Mouse (Mus musculus): Measurements from ENCODE around the gene Caskin1. TPM values are rescaled to one million over a fixed set of nuclear protein-coding genes. Genes with fewer than 3 reads are reported as not detected.

The Caskin1 gene
- polyA plus RNA-seq, 1 experiment from 2014 or later = 1.1 TPM

GRCm38 (mm10) chr17:24504085-24504484, 15.7 kb downstream of the Caskin1 start:
- WGBS = 91% methylated on average over 10 of the region's 10 CpGs
- TF ChIP-seq CTCF (IDR thresholded peaks at IDR 0.05; ENCODE audit: low read depth) = no peak
- Histone ChIP-seq H3K4me3 (replicated peaks; ENCODE audit: low read depth, low read length) (no peak overlapping the region), H3K36me3 (ENCODE audit: insufficient read depth, low read length) (peaks cover 12% of the 10 kb centered on the region; the same call in 1 of the 2 replicates), H3K9ac (ENCODE audit: low read depth, low read length) (no peak overlapping the region), H3K4me2 (ENCODE audit: low read length) (no peak overlapping the region), H3K4me1 (replicated peaks; ENCODE audit: insufficient read depth, low read length) (no peaks in the 10 kb centered on the region), H3K27me3 (ENCODE audit: insufficient read depth, low read length) (no peaks in the 10 kb centered on the region), H3K9me3 (replicated peaks; ENCODE audit: low read length) (no peaks in the 10 kb centered on the region), H3K27ac (no peak overlapping the region)
- DNase-seq (ENCODE audit: low spot score) (no peak), ATAC-seq (replicated peaks; ENCODE audit: low FRiP score, low read depth) (no peak)

GRCm38 (mm10) chr17:24505286-24505955, 17.0 kb downstream of the Caskin1 start:
- no peak overlapping the region for H3K4me2 ChIP-seq (ENCODE audit: low read length)
- no peaks in the 10 kb centered on the region for H3K27me3 ChIP-seq (ENCODE audit: insufficient read depth, low read length)
- no peaks in the 10 kb centered on the region for H3K9me3 ChIP-seq (replicated peaks; ENCODE audit: low read length)
- H3K9ac ChIP-seq (ENCODE audit: low read depth, low read length) = no peak overlapping the region
- no peak for DNase-seq (ENCODE audit: low spot score)
- no peak overlapping the region for H3K4me3 ChIP-seq (replicated peaks; ENCODE audit: low read depth, low read length)
- H3K36me3 ChIP-seq (ENCODE audit: insufficient read depth, low read length) = peaks cover 25% of the 10 kb centered on the region
- no peak for ATAC-seq (replicated peaks; ENCODE audit: low FRiP score, low read depth)
- no peaks in the 10 kb centered on the region for H3K4me1 ChIP-seq (replicated peaks; ENCODE audit: insufficient read depth, low read length)
- TF ChIP-seq CTCF (IDR thresholded peaks at IDR 0.05; ENCODE audit: low read depth) = no peak
- H3K27ac ChIP-seq = no peak overlapping the region
- 91% methylated on average over 30 of the region's 30 CpGs for WGBS

- H3K9me3 ChIP-seq (replicated peaks; ENCODE audit: low read length) = no peaks in the 10 kb centered on the region
- H3K4me3 ChIP-seq (replicated peaks; ENCODE audit: low read depth, low read length) = no peak overlapping the region
- no peak for TF ChIP-seq CTCF (IDR thresholded peaks at IDR 0.05; ENCODE audit: low read depth)
- ATAC-seq (replicated peaks; ENCODE audit: low FRiP score, low read depth) (peak; percentile 35; the same call in 1 of the 2 replicates), DNase-seq (ENCODE audit: low spot score) (no peak)
- H3K9ac ChIP-seq (ENCODE audit: low read depth, low read length) = no peak overlapping the region
- no peak overlapping the region for H3K27ac ChIP-seq
- H3K4me2 ChIP-seq (ENCODE audit: low read length) = peak overlapping the region; percentile 44
- 25% methylated on average over 36 of the region's 36 CpGs for WGBS
- no peaks in the 10 kb centered on the region for H3K27me3 ChIP-seq (ENCODE audit: insufficient read depth, low read length)
- no peaks in the 10 kb centered on the region for H3K4me1 ChIP-seq (replicated peaks; ENCODE audit: insufficient read depth, low read length)
- H3K36me3 ChIP-seq (ENCODE audit: insufficient read depth, low read length) = peaks cover 36% of the 10 kb centered on the region
Measured at GRCm38 (mm10) chr17:24506332-24507070, 18.1 kb downstream of the Caskin1 start.

- Histone ChIP-seq H3K27me3 (ENCODE audit: insufficient read depth, low read length) (no peaks in the 10 kb centered on the region), H3K27ac (no peak overlapping the region), H3K9me3 (replicated peaks; ENCODE audit: low read length) (no peaks in the 10 kb centered on the region), H3K4me2 (ENCODE audit: low read length) (no peak overlapping the region), H3K4me1 (replicated peaks; ENCODE audit: insufficient read depth, low read length) (no peaks in the 10 kb centered on the region), H3K9ac (ENCODE audit: low read depth, low read length) (0 out of 2 replicates have a peak overlapping the region, but pooled peaks have one; percentile 8), H3K4me3 (replicated peaks; ENCODE audit: low read depth, low read length) (no peak overlapping the region), H3K36me3 (ENCODE audit: insufficient read depth, low read length) (peaks cover 43% of the 10 kb centered on the region)
- DNase-seq (ENCODE audit: low spot score) (no peak), ATAC-seq (replicated peaks; ENCODE audit: low FRiP score, low read depth) (peak; percentile 12; the same call in 1 of the 2 replicates)
- no peak for TF ChIP-seq CTCF (IDR thresholded peaks at IDR 0.05; ENCODE audit: low read depth)
- 44% methylated on average over 19 of the region's 19 CpGs for WGBS
Measured at GRCm38 (mm10) chr17:24507129-24507664, 18.8 kb downstream of the Caskin1 start.

GRCm38 (mm10) chr17:24507806-24508460, 19.5 kb downstream of the Caskin1 start:
- no peaks in the 10 kb centered on the region for H3K27me3 ChIP-seq (ENCODE audit: insufficient read depth, low read length)
- ATAC-seq (replicated peaks; ENCODE audit: low FRiP score, low read depth) (0 out of 2 replicates have a peak, but pooled peaks have one; percentile 19), DNase-seq (ENCODE audit: low spot score) (no peak)
- H3K9ac ChIP-seq (ENCODE audit: low read depth, low read length) = no peak overlapping the region
- H3K36me3 ChIP-seq (ENCODE audit: insufficient read depth, low read length) = peaks cover 47% of the 10 kb centered on the region
- no peak overlapping the region for H3K4me2 ChIP-seq (ENCODE audit: low read length)
- no peaks in the 10 kb centered on the region for H3K4me1 ChIP-seq (replicated peaks; ENCODE audit: insufficient read depth, low read length)
- H3K9me3 ChIP-seq (replicated peaks; ENCODE audit: low read length) = no peaks in the 10 kb centered on the region
- 84% methylated on average over 12 of the region's 12 CpGs for WGBS
- H3K4me3 ChIP-seq (replicated peaks; ENCODE audit: low read depth, low read length) = no peak overlapping the region
- H3K27ac ChIP-seq = no peak overlapping the region
- no peak for TF ChIP-seq CTCF (IDR thresholded peaks at IDR 0.05; ENCODE audit: low read depth)

GRCm38 (mm10) chr17:24513609-24514008, 25.2 kb downstream of the Caskin1 start:
- peak; percentile 78 for TF ChIP-seq CTCF (IDR thresholded peaks at IDR 0.05; ENCODE audit: low read depth)
- Histone ChIP-seq H3K9me3 (replicated peaks; ENCODE audit: low read length) (no peaks in the 10 kb centered on the region), H3K27ac (no peak overlapping the region), H3K36me3 (ENCODE audit: insufficient read depth, low read length) (peaks cover 62% of the 10 kb centered on the region), H3K4me1 (replicated peaks; ENCODE audit: insufficient read depth, low read length) (no peaks in the 10 kb centered on the region), H3K27me3 (ENCODE audit: insufficient read depth, low read length) (no peaks in the 10 kb centered on the region), H3K4me3 (replicated peaks; ENCODE audit: low read depth, low read length) (no peak overlapping the region), H3K4me2 (ENCODE audit: low read length) (peak overlapping the region; percentile 26; the same call in 1 of the 2 replicates), H3K9ac (ENCODE audit: low read depth, low read length) (peak overlapping the region; percentile 19; the same call in 1 of the 2 replicates)
- peak; percentile 73 for DNase-seq (ENCODE audit: low spot score)
- 52% methylated on average over 5 of the region's 5 CpGs for WGBS
- ATAC-seq (replicated peaks; ENCODE audit: low FRiP score, low read depth) = peak; percentile 44
